Mouse (Mus musculus): ENCODE results near the gene Nfkb2.

Nfkb2 gene

DNA sequence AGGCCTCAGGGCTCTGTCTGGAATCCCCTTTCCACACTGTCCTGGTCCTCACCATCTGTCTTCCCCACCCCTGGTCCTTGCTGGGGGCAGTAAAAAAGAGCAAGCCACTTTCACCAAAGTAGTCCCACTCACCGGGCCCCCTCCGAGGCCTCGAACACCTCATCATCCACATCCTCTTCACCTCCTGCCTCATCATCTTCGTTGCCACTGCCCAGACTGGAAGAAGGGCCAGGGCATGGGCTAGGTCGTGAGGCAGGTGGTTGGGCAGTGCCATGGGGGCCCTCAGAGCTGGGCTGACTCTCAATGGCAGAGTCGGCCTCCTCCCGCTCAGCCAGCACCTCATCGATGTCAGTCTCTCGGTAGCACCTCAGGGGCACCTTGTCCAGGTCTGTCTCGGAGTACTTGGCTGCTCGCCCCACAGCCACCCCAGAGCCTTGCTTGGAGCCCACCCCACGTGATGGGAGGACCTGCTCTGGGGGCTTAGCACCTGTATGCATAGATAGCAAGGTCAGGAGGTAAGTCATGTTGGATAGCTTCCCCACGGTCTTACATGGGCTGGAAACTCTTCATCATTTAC lies 19.0 kb downstream of the Nfkb2 start:
- peak; percentile 72 for DNase-seq

DNA sequence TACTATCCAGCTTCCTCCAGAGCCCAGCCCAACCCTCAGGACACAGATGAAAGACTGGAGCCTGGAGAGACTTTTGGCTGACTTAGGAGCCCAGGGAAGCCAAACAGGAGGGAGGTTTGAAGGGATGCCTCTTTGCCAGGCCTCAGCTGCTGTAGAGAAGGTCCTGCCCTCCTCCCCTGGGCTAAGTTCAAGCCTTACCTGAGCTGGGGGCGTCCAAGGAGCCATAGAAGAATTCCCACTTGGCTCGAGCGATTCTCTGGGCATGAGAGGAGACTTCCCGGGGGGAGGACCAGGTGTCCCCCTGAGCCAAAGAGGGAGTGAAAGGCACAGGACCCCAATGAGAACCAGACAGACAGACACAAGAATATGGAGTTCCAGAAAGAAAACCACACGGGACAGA lies 19.6 kb downstream of the Nfkb2 start:
- DNase-seq = no peak

DNA sequence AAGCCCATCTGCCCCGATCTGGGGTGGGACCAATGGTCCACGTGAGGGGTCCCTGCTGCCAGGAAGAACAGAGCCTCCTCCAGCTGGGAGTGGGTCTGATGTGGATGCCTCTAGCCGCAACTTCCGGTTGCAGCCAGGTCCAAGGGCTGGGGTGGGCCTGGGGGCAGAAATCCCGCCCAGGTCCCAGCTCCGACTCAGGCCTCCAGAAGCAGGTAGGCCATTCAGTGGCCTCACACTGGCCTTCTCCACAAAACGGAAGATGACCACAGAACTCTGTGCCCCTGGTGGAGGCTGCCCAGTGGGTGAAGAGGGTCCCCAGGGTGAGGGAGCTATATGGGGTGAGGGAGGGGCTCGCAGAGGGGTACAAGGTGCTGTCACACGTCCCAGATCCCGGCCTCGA lies 20.2 kb downstream of the Nfkb2 start:
- no peak for DNase-seq

DNA sequence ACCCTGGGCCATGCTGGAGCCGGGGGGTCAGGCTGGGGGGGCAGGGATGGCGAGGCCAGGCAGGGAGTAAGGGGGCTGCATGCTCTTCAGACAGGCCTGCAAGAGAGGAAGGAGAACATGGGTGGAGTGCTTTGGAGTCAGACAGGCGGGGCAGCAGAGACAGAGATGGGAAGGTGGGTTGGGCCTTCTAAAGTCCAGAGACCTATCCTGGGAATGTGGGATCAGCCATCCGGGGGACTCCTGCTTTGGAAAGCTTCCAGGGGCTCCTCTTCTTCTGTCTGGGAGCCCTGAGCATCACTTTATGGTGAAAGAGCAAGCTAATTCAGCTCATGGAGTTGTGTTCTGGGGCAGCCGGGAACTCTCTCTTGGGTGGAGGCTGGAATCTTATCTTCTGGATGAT lies 20.8 kb downstream of the Nfkb2 start:
- DNase-seq = peak; percentile 66

DNA sequence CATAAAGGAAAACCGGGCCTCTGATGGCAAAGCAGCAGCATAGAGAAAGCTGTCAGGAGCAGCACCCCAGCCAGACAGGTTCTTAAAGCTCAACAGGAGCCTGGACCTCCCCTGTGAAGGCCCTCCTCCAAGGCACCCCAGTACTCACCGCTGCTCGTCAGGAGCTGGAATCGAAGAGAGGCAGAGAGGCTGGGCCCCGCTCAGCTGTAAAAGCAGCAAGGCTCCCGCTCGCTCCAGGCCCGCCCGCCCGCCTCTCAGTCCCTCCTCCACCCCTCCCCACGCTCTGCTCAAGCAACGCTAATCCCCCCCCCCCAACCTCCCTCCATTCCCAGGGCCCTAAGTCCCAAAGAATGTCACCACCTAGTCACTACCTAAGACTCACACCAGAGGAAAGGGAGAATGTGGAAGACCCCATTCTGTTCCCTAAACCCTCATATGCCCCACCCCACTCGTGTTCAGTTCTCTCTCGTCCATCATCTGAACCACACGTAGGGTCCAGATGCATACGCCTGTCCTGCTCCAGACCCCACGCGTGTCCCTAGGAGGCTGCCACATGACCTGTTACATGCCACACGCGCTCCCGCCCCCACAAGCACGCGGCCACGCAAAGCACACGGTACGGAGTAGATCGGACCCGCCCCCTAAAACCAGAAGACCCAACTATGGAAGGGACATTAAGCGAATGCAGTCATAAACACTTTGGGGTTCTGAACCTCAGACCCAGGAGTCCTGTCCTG lies 22.1 kb downstream of the Nfkb2 start:
- peak; percentile 79 for DNase-seq

DNA sequence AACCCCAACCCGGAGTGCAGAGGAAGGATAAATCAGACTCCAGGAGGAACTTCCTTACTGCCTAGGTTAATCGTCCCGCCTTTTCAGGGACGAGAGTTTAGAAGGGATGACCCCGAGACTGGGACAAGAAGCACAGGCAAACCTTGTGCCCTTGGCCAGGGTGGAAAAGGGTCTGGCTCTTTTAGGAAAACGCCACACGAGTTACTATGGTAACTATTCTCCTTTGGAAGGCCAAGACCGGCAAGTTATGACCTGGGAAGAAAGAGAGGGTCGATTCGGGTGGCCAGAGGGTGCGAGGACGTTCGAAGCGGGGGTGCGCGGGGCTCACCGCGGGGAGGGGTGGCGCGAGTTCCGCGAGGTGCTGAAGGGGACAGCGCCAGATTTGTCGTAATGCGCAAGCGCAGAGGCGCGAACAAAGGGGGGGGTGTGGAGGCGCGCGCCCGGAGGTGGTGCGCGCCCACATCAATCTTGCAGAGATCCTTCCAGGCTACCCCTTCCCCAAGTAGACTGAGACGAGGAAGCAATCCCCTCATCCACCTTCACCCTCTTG lies 22.7 kb downstream of the Nfkb2 start, which contains the start of gene Psd:
Psd (minus strand) TSS at position 401 of the 550 bp plus-strand sequence.
- DNase-seq = peak; percentile 86

DNA sequence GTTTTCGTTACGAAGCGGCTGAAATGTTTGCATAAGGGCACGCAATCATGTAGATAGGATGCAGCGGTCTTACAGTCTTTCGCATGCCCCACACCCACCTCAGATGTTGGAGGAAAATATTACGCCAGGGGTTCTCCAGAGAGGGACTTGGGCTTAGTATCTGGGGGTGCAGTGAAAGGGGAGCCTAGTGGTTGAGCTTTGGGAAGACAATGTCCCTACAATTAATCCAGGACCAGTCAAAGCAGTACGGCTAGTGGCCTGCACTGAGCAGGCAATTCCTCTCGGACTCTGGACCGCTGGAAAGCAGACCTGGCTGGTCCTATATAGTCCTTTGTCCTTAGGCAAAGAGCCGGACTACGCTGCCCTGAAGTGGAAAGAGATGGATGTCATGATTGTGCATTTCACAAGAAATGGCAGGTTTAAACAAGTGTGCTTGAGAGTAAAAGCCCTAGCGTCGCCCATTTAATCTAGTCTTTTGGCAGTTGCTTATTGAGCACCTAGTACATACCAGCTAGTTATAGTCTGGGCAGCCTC lies 23.5 kb downstream of the Nfkb2 start:
- no peak for DNase-seq

DNA sequence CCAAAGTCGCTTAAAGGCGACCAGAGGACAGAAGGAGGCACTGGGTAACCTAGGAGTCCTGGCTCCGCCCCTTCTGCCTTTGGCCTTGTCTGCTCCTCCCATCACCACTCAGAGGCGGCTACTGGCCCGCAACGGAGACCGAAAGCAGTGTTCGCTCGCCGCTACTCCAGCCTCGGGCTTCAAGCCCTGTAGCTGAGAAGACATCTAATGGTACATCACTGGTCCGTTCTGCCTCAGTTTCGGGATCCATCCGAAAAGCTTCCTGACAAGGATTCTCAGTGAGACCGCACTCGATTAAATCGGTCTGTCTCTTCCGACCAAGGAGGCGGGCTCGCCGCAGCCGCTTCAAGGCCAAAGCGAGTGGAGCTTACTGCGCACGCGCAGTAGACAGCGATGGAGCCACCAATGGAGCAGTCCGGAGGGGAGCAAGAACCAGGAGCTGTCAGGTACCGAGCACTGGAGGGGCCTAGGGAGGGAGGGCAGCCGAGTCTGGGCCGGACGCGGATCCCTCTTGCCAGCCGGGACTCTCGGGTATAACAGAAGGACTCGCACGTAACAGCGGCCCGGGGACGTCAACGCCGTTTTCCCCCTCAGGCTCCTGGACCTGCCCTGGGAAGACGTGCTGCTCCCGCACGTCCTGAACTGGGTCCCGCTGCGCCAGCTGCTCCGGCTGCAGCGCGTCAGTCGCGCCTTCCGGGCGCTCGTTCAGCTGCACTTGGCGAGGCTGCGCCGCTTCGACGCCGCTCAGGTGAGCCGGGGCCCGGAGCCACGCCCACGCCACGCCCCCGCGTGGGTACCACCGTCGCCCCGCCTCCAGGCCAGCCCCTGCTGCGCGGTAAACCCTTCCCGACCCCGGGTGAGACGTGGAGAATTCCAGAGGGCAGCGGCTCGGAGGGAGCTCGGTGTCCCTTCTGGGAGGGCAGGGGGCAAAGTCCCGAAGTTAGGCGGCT lies 24.2 kb downstream of the Nfkb2 start, which contains the start of gene Fbxl15:
Fbxl15 (plus strand) TSS at position 104 of the 950 bp plus-strand sequence.
- DNase-seq = peak; percentile 97

DNA sequence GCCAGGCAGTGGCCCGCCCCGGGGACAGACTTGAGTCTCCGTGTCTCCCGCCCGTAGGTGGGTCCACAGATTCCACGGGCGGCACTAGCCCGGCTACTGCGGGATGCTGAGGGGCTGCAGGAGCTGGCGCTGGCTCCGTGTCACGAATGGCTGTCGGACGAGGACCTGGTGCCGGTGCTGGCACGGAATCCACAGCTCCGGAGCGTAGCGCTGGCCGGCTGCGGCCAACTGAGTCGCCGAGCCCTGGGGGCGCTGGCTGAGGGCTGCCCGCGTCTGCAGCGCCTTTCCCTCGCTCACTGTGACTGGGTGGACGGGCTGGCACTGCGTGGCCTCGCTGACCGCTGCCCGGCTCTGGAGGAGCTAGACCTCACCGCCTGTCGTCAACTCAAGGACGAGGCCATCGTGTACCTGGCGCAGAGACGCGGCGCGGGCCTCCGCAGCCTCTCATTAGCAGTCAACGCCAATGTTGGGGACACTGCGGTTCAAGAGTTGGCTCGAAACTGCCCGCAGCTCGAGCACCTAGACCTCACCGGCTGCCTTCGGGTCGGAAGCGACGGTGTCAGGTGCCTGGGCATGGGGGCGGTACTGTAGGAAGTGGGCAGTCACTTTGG lies 25.0 kb downstream of the Nfkb2 start:
- peak; percentile 67 for DNase-seq

DNA sequence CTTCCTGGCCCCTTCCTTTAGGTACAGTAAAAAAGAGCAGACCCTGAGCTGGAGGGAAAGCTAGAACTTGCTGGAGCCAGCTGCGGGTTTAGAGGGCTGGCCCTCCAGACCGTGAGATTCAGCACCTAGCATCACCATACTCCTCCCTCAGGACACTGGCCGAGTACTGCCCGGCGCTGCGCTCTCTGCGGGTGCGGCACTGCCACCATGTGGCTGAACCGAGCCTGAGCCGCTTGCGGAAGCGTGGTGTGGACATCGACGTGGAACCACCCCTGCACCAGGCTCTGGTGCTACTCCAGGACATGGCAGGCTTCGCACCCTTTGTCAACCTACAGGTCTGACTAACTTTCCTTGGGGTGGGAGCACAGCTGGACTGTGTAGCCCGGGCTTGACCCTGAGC lies 25.8 kb downstream of the Nfkb2 start:
- DNase-seq = peak; percentile 87

DNA sequence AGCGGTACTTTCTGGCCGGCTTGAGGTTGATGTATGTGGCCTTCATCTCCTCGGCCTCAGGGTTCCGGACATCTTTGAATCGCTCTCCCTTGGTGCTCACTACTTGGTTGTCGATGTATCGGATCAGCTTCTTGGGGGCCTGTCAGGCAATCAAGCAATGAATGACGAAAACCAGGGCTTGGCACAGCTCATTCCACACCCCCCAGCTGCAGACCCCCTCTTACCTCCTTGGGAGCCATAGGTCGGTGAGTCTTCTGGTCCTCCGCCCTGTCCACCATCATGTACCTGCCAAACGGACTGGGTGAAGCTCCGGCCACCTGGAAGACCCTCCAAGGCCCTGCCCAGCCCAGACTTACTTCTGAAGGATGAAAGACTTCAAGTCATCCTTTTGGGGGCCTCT lies 26.6 kb downstream of the Nfkb2 start:
- peak; percentile 61 for DNase-seq

DNA sequence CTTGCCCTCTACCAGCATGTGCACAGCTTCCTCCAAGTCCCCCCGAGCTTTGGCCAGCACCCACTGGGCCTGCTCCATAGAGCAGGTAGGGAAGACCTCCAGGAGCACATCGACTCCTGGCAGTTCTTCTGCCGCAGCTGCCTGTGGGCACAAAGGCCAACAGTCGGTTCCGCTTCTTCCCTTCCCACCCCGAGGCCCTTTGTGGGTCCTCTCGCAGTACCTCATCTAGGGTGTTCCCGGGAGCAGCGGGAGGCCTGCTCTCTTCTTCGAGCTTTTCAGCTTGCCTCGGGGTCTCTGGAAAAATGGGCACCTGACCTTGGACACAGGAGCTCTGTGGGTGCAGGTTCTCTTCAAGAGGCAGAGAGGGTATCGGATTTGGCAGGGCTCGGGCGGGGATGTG lies 27.2 kb downstream of the Nfkb2 start:
- DNase-seq = no peak

DNA sequence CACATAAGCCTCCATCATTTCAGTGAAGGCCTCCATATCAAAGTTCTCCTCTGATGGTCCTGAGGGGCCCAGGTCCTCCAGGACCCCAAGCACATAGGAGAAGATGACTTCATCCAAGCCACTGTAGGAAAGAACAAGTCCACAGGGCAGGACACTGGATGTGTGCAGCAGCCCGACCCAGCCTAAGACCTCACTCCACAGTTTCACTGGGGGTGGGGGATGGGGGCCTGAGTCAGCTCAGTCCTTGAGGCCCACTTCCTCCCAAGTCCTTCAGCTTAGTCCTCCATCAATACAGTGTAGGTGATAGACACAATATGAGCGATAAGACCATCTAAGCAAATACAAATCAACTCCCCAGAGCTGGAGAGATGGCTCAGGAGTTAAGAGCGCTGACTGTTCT lies 27.8 kb downstream of the Nfkb2 start:
- no peak for DNase-seq

DNA sequence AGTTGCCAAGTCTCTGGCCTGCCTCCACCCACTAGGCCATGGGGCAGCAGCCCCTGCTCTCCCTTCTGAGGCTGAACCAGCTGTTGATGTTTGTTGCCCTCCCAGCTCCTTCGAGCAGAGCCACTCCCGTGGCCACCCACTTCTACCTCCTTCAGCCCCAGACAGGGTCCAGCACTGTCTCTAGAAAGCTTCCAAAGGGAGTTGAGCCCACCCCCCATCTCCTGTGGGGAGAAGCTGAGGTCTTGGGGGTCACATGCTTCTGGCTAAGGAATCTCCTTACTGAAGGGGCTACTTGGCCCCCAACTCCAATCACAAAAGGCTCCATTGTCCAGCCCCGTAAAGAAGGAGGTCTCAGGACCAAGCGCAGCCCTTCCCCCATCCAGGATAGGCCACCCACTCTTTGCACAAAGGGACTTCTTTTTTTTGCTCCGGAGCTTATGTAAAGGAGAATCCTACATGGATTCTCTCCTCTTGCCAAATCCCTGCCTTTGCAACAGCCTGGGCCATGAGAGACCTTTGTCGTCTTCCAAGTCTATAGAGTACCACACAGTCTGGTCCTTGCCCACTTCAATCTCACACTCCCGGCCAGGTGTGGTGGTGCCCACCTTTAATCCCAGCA lies 28.7 kb downstream of the Nfkb2 start:
- no peak for DNase-seq

DNA sequence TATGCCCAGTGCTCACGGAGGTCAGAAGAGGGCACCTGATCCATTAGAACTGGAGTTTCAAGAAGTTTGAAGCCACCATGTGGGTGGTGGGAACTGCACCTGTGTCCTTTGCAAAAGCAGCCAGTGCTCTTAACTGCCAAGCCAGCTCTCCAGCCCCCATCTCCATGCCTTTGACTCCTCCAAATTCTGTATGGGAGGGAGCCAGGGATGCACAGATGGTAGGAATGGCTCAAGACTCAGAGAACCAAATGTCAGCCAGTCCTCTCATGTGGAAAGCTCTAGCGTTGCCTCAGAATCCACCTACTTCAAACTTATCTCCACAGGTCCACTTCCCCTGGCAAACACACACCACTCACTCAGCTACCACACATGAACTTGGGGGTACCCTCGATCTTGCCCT lies 29.8 kb downstream of the Nfkb2 start:
- peak; percentile 85 for DNase-seq

DNA sequence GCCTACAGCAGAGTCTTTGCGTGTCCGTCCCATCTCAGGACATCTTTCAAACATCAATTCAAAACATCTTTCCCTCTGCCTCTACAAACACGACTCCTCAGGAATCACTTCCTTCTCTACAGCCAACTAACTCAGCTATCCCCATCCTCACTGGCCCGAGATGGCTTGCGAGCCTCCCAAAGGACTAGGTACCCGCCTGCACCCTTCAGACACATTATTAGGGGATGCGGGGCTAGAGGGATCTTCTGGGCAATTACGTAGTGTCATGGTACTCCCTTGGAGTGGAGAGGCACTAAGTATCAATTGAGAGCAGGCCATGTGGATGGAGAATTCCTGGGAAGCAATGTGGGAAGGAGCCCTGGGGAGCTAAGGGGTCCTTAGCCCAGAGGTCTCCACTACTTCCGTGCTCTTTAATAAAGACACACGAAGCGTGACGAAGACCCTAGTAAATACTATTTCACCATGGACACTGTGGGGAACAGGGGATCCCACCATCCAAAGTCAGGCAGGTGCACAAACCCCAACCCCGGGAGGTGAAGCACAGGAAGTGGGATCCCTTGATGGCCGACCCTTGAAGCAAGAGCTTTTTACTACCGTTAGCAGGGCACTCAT lies 33.7 kb downstream of the Nfkb2 start:
- no peak for DNase-seq

DNA sequence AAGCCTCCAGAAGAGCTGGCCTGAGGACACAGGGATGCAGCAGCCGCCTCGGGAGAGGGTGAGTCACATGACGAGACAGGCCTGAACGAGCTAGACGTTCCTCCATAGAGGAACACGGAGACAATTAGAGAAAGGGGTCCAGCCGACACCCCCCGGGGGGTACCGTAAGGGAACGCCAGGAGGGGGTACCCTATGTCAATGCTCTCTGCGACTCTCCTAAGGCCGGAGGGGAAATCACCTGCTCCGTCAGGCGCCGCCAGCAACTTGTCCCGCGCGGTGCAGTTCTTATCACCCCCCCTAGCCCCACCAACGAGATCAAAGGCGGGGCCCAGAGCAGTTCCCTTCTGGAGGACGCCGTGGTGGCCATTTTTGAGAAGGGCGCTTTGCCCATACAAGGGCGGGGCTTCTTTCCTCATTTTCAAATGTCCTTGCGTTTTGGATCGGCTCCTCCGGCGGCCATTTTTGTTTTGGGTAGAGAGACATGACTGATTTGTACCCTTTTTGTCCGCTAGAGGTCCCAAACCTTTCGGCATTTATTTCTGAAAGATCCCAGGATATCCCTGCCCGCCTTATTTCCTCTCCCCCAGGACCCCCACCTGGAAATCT lies 34.3 kb downstream of the Nfkb2 start, which contains the start of gene Cuedc2:
Cuedc2 (minus strand) TSS at position 372 of the 606 bp plus-strand sequence.
- DNase-seq = peak; percentile 99

DNA sequence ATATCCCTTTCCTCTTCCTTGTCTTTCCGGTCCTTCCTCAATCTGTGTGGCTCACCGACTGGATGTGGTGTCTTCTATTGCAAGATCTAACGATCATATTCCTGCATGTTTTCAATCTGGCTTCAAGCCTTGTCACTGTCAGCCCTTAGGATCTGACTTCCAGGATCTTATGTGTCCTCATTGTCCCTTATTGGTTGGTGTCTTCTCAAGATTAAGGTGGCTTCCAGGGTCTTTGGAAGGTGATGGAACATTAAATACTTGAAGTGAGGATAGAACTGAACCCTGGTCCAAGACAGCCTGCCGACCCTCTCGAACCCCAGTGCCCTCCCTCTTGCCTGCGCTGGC lies 34.8 kb downstream of the Nfkb2 start:
- no peak for DNase-seq

DNA sequence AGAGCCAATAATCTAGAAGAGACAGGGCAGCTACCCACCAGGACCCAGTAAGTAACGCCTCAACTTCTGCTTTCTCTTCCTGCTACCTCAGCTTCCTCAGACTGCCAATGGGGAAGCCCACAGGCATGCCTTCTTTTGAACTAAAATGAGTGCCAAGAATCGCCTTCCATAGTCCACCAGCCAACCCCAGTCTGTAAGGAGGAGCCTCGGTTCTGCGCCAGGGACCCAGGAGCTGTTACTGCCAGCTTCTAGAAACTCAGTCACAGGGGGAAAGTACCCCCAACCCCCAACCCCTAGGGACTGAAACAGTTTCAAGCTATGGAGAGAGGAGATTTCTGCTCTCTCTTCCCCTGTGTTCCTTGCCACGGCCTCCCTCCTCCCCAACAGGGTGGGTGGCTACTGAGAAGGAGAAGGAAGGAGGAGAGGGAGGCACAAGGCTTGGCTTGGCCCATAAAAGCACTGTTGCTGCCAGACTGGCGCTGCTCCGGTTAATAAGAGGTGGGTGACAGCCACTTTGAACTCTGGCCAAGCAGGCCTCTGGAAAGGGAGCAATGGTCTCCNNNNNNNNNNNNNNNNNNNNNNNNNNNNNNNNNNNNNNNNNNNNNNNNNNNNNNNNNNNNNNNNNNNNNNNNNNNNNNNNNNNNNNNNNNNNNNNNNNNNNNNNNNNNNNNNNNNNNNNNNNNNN lies 35.3 kb downstream of the Nfkb2 start:
- DNase-seq = peak; percentile 77

DNA sequence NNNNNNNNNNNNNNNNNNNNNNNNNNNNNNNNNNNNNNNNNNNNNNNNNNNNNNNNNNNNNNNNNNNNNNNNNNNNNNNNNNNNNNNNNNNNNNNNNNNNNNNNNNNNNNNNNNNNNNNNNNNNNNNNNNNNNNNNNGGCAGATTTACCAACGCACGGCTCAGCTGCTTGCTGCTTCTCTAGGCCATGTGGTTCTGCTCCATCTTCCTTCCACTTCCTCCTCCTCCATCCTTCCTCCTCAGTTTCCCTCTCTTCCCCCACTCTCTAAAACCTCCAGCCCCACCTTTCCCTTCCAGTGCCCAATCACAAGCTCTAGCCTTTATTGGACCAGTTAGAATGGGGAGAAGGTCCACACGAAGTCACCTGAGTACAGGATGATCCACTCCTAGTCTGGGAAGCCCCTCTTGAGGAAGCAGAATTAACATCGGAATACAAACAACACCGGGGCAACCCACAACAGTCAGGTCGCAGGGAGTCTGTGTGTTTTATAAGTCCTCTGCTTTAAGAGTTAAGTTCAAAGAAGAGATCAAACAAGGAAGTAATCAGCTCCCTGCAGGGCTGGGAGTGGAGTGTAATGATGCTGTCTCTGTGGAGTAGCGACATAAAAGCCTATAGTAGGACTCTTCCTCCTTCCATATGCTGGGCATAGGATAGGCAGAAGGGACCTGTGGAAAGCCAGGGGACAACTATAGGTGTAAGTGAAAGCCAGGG lies 40.7 kb downstream of the Nfkb2 start:
- no peak for DNase-seq
